Mouse (Mus musculus) erythroblast, embryonic 14.5 days (primary cell): Measurements from ENCODE around the gene Dync2li1. TPM values are rescaled to one million over a fixed set of nuclear protein-coding genes. Genes with fewer than 3 reads are reported as not detected.

Experiments used
- H3K27me3 ChIP-seq: 2 replicates; pipeline ENCODE4 v1.6.1; 2012; ENCODE audit warnings: inconsistent platforms; ENCODE audit not compliant: control insufficient read depth
- H3K36me3 ChIP-seq: 2 replicates; pipeline ENCODE4 v1.6.1; 2012; ENCODE audit warnings: mild to moderate bottlenecking, inconsistent platforms; ENCODE audit not compliant: control insufficient read depth
- H3K4me1 ChIP-seq: 2 replicates; pipeline ENCODE4 v1.6.1; 2012; ENCODE audit warnings: inconsistent platforms; ENCODE audit not compliant: control insufficient read depth
- H3K4me3 ChIP-seq: replicated peaks from 2 replicates; pipeline ENCODE3; 2012; ENCODE audit warnings: moderate library complexity, mild to moderate bottlenecking, inconsistent platforms
- H3K9me3 ChIP-seq: 2 replicates; pipeline ENCODE4 v1.6.1; 2012; ENCODE audit warnings: low read length, inconsistent platforms, mixed read lengths; ENCODE audit not compliant: control insufficient read depth
- GATA1 ChIP-seq: IDR thresholded peaks from 2 replicates; pipeline ENCODE4 v1.6.1; 2012; ENCODE audit warnings: low read length, inconsistent platforms, mixed read lengths
- TAL1 ChIP-seq: IDR thresholded peaks from 3 replicates; pipeline ENCODE4 v1.6.1; 2012; ENCODE audit warnings: low read length, inconsistent platforms, mixed read lengths
- polyA plus RNA-seq: library from polyadenylated mRNA; stranded (reverse); fragments of >175 nt; gene quantifications from 2 replicates; pipeline ENCODE4 v1.2.3, GENCODE M21; 2012

Gene Dync2li1
- polyA plus RNA-seq, 1 experiment: not detected

- Histone ChIP-seq H3K9me3 (no peaks in the 10 kb centered on the region), H3K27me3 (no peaks in the 10 kb centered on the region), H3K4me3 (no peak overlapping the region), H3K4me1 (no peaks in the 10 kb centered on the region), H3K36me3 (no peaks in the 10 kb centered on the region)
- TF ChIP-seq TAL1: no peak
- no peak for TF ChIP-seq GATA1
Observed at GRCm38 (mm10) chr17:84647630-84648029, 21.3 kb downstream of the Dync2li1 start.

GRCm38 (mm10) chr17:84650302-84651017, 24.2 kb downstream of the Dync2li1 start:
- Histone ChIP-seq H3K4me3 (no peak overlapping the region), H3K36me3 (no peaks in the 10 kb centered on the region), H3K27me3 (no peaks in the 10 kb centered on the region), H3K9me3 (no peaks in the 10 kb centered on the region), H3K4me1 (no peaks in the 10 kb centered on the region)
- TF ChIP-seq GATA1: no peak
- no peak for TF ChIP-seq TAL1

- no peaks in the 10 kb centered on the region for H3K27me3 ChIP-seq
- H3K36me3 ChIP-seq: no peaks in the 10 kb centered on the region
- H3K9me3 ChIP-seq: no peaks in the 10 kb centered on the region
- no peaks in the 10 kb centered on the region for H3K4me1 ChIP-seq
- TF ChIP-seq GATA1: no peak
- TF ChIP-seq TAL1: no peak
- no peak overlapping the region for H3K4me3 ChIP-seq
Observed at GRCm38 (mm10) chr17:84653544-84653943, 27.2 kb downstream of the Dync2li1 start.

- H3K27me3 ChIP-seq: no peaks in the 10 kb centered on the region
- H3K9me3 ChIP-seq: no peaks in the 10 kb centered on the region
- no peaks in the 10 kb centered on the region for H3K4me1 ChIP-seq
- H3K36me3 ChIP-seq: no peaks in the 10 kb centered on the region
- TF ChIP-seq GATA1: no peak
- no peak for TF ChIP-seq TAL1
- no peak overlapping the region for H3K4me3 ChIP-seq
Observed at GRCm38 (mm10) chr17:84656205-84656604, 29.9 kb downstream of the Dync2li1 start.

GRCm38 (mm10) chr17:84656653-84657421, 30.5 kb downstream of the Dync2li1 start:
- Histone ChIP-seq H3K27me3 (no peaks in the 10 kb centered on the region), H3K4me1 (no peaks in the 10 kb centered on the region), H3K9me3 (no peaks in the 10 kb centered on the region), H3K36me3 (no peaks in the 10 kb centered on the region), H3K4me3 (no peak overlapping the region)
- TF ChIP-seq TAL1: no peak
- TF ChIP-seq GATA1: no peak

GRCm38 (mm10) chr17:84657422-84657732, 31.1 kb downstream of the Dync2li1 start:
- no peaks in the 10 kb centered on the region for H3K4me1 ChIP-seq
- no peak for TF ChIP-seq GATA1
- TF ChIP-seq TAL1: no peak
- H3K36me3 ChIP-seq: no peaks in the 10 kb centered on the region
- H3K9me3 ChIP-seq: no peaks in the 10 kb centered on the region
- no peaks in the 10 kb centered on the region for H3K27me3 ChIP-seq
- H3K4me3 ChIP-seq: no peak overlapping the region

- no peaks in the 10 kb centered on the region for H3K27me3 ChIP-seq
- H3K9me3 ChIP-seq: no peaks in the 10 kb centered on the region
- H3K4me1 ChIP-seq: no peaks in the 10 kb centered on the region
- no peaks in the 10 kb centered on the region for H3K36me3 ChIP-seq
- H3K4me3 ChIP-seq: no peak overlapping the region
- TF ChIP-seq GATA1: no peak
- no peak for TF ChIP-seq TAL1
Observed at GRCm38 (mm10) chr17:84657782-84658181, 31.5 kb downstream of the Dync2li1 start.

- no peaks in the 10 kb centered on the region for H3K4me1 ChIP-seq
- H3K9me3 ChIP-seq: no peaks in the 10 kb centered on the region
- H3K36me3 ChIP-seq: no peaks in the 10 kb centered on the region
- no peaks in the 10 kb centered on the region for H3K27me3 ChIP-seq
- TF ChIP-seq TAL1 (no peak), GATA1 (no peak)
- no peak overlapping the region for H3K4me3 ChIP-seq
Observed at GRCm38 (mm10) chr17:84658195-84658594, 31.9 kb downstream of the Dync2li1 start.

GRCm38 (mm10) chr17:84658951-84659350, 32.7 kb downstream of the Dync2li1 start:
- no peak for TF ChIP-seq GATA1
- no peak for TF ChIP-seq TAL1
- no peak overlapping the region for H3K4me3 ChIP-seq
- no peaks in the 10 kb centered on the region for H3K36me3 ChIP-seq
- H3K9me3 ChIP-seq: no peaks in the 10 kb centered on the region
- H3K4me1 ChIP-seq: no peaks in the 10 kb centered on the region
- H3K27me3 ChIP-seq: no peaks in the 10 kb centered on the region

- Histone ChIP-seq H3K36me3 (no peaks in the 10 kb centered on the region), H3K9me3 (no peaks in the 10 kb centered on the region; the same call in 1 of the 2 replicates), H3K4me3 (no peak overlapping the region), H3K27me3 (no peaks in the 10 kb centered on the region), H3K4me1 (no peaks in the 10 kb centered on the region)
- TF ChIP-seq GATA1 (no peak), TAL1 (no peak)
Observed at GRCm38 (mm10) chr17:84665053-84665452, 38.8 kb downstream of the Dync2li1 start.
